Mouse (Mus musculus) heart, adult 2 months (tissue): Measurements from ENCODE around the gene Capn7. TPM values are rescaled to one million over a fixed set of nuclear protein-coding genes. Genes with fewer than 3 reads are reported as not detected.

ENCODE experiments used
- DNase-seq, 2 experiments: peaks; one replicate each; pipeline ENCODE4 v3.0.0; 2021
- H3K27ac ChIP-seq: fragments of 200-600 bp; 2 replicates; pipeline ENCODE4 v1.8.1; 2022
- H3K27me3 ChIP-seq: fragments of 200-500 bp; 2 replicates; pipeline ENCODE4 v1.6.1; 2012; ENCODE audit warnings: mild to moderate bottlenecking, low read length, inconsistent platforms, mixed read lengths; ENCODE audit not compliant: control insufficient read depth, insufficient read depth
- H3K36me3 ChIP-seq: fragments of 200-500 bp; 2 replicates; pipeline ENCODE4 v1.6.1; 2012; ENCODE audit warnings: low read length, inconsistent platforms; ENCODE audit not compliant: control insufficient read depth, insufficient read depth
- H3K4me1 ChIP-seq: fragments of 200-500 bp; 2 replicates; pipeline ENCODE4 v1.6.1; 2011; ENCODE audit warnings: low read length; ENCODE audit not compliant: control insufficient read depth, insufficient read depth
- H3K4me3 ChIP-seq: fragments of 200-600 bp; 2 replicates; pipeline ENCODE4 v1.8.1; 2022
- H3K79me2 ChIP-seq: fragments of 200-500 bp; replicated peaks from 2 replicates; pipeline ENCODE4 v1.6.1; 2012; ENCODE audit warnings: mild to moderate bottlenecking, inconsistent platforms, low read length, moderate library complexity, mixed read lengths; ENCODE audit not compliant: control insufficient read depth, insufficient read depth
- H3K9ac ChIP-seq: fragments of 200-500 bp; 2 replicates; pipeline ENCODE4 v1.6.1; 2012; ENCODE audit warnings: low read depth, mild to moderate bottlenecking, control low read depth, inconsistent platforms, low read length, mixed read lengths
- CTCF ChIP-seq: fragments of 200-600 bp; IDR thresholded peaks from 2 replicates; pipeline ENCODE4 v1.8.1; 2022; ENCODE audit warnings: antibody characterized with exemption, mild to moderate bottlenecking, moderate library complexity
- EP300 ChIP-seq: fragments of 200-500 bp; IDR thresholded peaks from 2 replicates; pipeline ENCODE4 v1.6.1; 2011; ENCODE audit warnings: low read depth, low read length, control low read depth; ENCODE audit not compliant: insufficient read depth
- POLR2A ChIP-seq: fragments of 200-500 bp; IDR thresholded peaks from 2 replicates; pipeline ENCODE4 v1.6.1; 2011; ENCODE audit warnings: mild to moderate bottlenecking, low read depth, low read length, control low read depth; ENCODE audit not compliant: insufficient read depth
- WGBS: fragments of 180-500 bp; shearing (Covaris S2); methylation state at CpG from one replicate; pipeline ENCODE4 v1.1.7; 2018; 5-methylcytosine and 5-hydroxymethylcytosine counted together
- intact Hi-C: fragments of 180-260 bp; cut with DNase I; formaldehyde crosslinking; loops from one replicate; pipeline ENCODE4 v1.15.1; 2025
- polyA plus RNA-seq: library from polyadenylated mRNA; depleted of rRNA; stranded (reverse); fragments of >200 nt; gene quantifications from 2 replicates; pipeline ENCODE4 v1.2.3, GENCODE M21; 2012
- total RNA-seq, 2 experiments: library from RNA; stranded (reverse); gene quantifications; 2 replicates each; pipeline ENCODE4 v1.2.3; 2021

Gene Capn7
- total and polyA plus RNA-seq, 3 experiments, result 15.3 to 32.5 (median 29.6) TPM

DNA sequence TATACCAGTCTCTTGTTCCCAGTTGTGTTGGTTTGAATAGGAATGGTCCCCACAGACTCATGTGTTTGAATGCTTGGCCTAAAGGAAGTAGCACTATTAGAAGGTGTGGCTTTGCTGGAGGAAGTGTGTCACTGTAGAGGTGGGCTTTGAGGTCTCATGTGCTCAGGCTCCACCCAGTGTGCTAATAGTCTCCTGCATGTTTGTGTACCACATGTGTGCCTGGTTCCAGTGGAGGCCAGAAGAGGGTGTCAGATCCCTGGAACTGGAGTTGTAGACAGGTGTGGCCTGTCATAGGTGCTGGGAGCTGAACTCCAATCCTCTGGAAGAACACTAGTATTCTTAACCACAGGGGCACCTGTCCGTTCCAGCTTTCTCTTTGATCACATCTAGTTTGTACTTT, 9.2 kb upstream of the Capn7 start:
- DNase-seq, result peak in 1 of 2 experiments; percentile 10
- H3K79me2 ChIP-seq, result no peaks in the 10 kb centered on the region
- intact Hi-C loops, result loop anchor here (5.0 kb wide), 1 partner anchor 55 kb away; no protein-coding TSS in a partner anchor
- H3K27me3 ChIP-seq, result no peaks in the 10 kb centered on the region
- H3K9ac ChIP-seq, result no peak overlapping the region
- no peak overlapping the region for H3K27ac ChIP-seq
- WGBS, result 92% methylated on average over 1 of the region's 1 CpGs
- no peak overlapping the region for H3K4me3 ChIP-seq
- H3K36me3 ChIP-seq, result no peaks in the 10 kb centered on the region
- TF ChIP-seq EP300 (no peak), CTCF (no peak), POLR2A (no peak)
- H3K4me1 ChIP-seq, result peaks cover 3% of the 10 kb centered on the region; the same call in 1 of the 2 replicates

DNA sequence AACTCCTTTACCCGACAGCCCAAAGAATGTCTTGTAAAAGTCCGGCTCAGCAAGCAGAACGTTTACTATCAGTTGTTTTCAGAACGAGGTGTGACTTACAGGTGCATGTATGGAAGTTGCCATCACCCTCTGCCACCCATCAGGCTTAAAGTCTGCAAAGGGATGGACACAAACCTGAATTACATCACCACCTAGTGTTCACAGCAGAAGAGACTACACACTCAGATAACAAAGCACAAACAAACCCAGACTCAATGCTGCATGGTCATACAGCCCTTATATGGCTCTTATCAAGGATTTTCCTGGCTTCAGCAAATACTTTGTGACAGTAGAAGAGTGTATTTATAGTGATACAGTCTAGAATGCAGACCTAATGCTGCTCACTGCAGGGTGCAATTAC, 8.8 kb upstream of the Capn7 start:
- DNase-seq, result no peak
- Histone ChIP-seq H3K36me3 (no peaks in the 10 kb centered on the region), H3K79me2 (no peaks in the 10 kb centered on the region), H3K27me3 (no peaks in the 10 kb centered on the region), H3K4me1 (peaks cover 3% of the 10 kb centered on the region; the same call in 1 of the 2 replicates), H3K27ac (no peak overlapping the region), H3K9ac (no peak overlapping the region), H3K4me3 (no peak overlapping the region)
- 44% methylated on average over 4 of the region's 4 CpGs for WGBS
- intact Hi-C loops, result loop anchor here (5.0 kb wide), 1 partner anchor 55 kb away; no protein-coding TSS in a partner anchor
- TF ChIP-seq EP300 (no peak), POLR2A (no peak), CTCF (peak; percentile 33)

DNA sequence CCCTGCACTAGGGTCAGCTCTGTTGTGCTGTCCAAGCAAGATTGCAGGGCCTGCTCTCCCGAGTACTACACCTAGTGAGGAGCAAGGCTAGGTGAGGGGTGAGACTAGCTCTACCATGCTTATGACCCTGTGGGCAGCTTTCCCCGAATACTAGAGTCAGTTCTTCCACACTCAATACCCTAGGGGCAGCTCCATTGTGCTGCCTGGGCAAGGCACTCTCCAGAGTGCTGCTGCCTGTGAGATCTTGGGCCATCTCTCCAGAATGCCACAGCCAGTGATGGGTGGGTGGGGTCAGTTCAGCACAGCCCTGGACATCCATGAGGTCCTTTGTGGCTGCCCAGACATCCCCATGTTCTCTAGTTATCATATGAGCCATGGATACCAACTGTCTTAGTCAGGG, 6.7 kb upstream of the Capn7 start:
- H3K4me1 ChIP-seq, result no peaks in the 10 kb centered on the region
- intact Hi-C loops, result loop anchor here (5.0 kb wide), 1 partner anchor 57 kb away; no protein-coding TSS in a partner anchor
- DNase-seq, result peak in 1 of 2 experiments; percentile 13
- no peak for TF ChIP-seq EP300
- TF ChIP-seq POLR2A, result no peak
- no peak for TF ChIP-seq CTCF
- H3K36me3 ChIP-seq, result no peaks in the 10 kb centered on the region
- no peak overlapping the region for H3K9ac ChIP-seq
- no peak overlapping the region for H3K4me3 ChIP-seq
- no peak overlapping the region for H3K27ac ChIP-seq
- H3K27me3 ChIP-seq, result no peaks in the 10 kb centered on the region
- no peaks in the 10 kb centered on the region for H3K79me2 ChIP-seq
- 44% methylated on average over 2 of the region's 2 CpGs for WGBS

DNA sequence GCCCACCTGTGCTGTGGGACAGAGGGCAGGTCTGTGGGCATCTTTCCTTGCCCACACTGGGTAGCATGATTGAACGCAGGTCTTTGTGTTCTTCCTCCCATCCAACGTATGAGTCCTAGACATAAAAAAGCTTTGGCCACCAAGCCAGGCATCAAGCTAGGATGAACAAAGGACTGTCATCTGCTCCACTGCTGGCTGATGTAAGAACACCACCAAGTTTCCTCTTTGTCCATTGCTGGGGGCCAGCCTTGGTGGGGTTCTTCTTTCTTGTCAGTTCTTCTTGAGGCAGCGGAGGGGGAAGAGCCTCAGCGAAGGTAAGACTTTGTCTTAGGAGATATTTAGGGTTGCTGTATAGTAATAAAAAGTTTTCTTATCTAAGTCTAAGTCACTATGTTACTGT, 5.5 kb upstream of the Capn7 start:
- no peaks in the 10 kb centered on the region for H3K4me1 ChIP-seq
- TF ChIP-seq CTCF (no peak), POLR2A (no peak), EP300 (no peak)
- H3K4me3 ChIP-seq, result no peak overlapping the region
- intact Hi-C loops, result no loop called here
- WGBS, result 87% methylated on average over 4 of the region's 4 CpGs
- no peak overlapping the region for H3K27ac ChIP-seq
- peak in 1 of 2 experiments; percentile 10 for DNase-seq
- H3K79me2 ChIP-seq, result no peaks in the 10 kb centered on the region
- H3K9ac ChIP-seq, result no peak overlapping the region
- no peaks in the 10 kb centered on the region for H3K27me3 ChIP-seq
- no peaks in the 10 kb centered on the region for H3K36me3 ChIP-seq

DNA sequence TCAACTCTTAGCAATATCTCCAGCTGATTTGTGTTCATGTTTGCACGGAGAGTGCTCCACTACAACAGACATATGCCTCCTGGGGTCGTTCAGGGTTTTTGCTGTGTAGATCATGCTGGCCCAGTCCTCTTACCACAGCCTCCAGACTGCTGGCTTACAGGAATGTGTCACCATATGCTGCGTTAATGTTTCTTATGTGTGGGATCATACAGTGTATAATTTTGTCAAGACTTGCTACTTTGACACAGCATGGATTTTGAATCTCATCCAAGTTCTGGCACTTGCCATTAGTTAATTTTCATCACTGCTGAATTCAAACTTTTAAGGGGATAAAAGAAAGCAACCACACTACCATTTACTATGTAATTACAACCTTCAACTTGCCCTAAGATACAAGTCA, 673 bp upstream of the Capn7 start:
- Histone ChIP-seq H3K27me3 (no peaks in the 10 kb centered on the region), H3K36me3 (peaks cover 2% of the 10 kb centered on the region; the same call in 1 of the 2 replicates), H3K9ac (no peak overlapping the region), H3K4me1 (peaks cover 1% of the 10 kb centered on the region; the same call in 1 of the 2 replicates), H3K4me3 (peak overlapping the region; percentile 97), H3K27ac (peak overlapping the region; percentile 93), H3K79me2 (peaks cover 2% of the 10 kb centered on the region; the same call in 1 of the 2 replicates)
- TF ChIP-seq CTCF, result no peak
- intact Hi-C loops, result loop anchor here (5.0 kb wide), 2 partner anchors 83 to 128 kb away; partner anchors contain the start of genes Bap1, Phf7 and Tnnc1
- WGBS, result 53% methylated on average over 3 of the region's 3 CpGs
- no peak for DNase-seq

DNA sequence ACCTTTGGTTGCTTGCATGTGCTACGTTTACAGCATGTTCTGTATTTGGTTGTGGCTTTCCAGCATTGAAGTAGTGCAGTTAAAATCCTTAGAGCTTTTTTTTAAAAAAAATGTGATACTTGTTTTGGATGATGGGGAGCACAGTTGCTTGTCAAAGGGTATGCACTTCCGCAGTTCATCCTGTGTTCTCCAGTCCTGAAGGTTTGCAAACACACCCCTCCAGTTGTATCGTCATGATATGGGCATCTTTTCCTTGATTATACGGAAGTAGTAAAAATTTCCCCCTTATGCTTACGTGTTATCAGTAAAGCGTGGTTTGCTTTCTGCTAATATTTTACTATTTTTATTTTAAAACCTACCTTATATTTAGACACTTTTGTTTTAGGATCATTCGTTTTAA, 968 bp downstream of the Capn7 start:
- intact Hi-C loops, result loop anchor here (5.0 kb wide), 2 partner anchors 85 to 130 kb away; partner anchors contain the start of genes Bap1, Phf7 and Tnnc1

More for the DNA sequence above, 968 bp downstream of the Capn7 start:
- Histone ChIP-seq H3K27me3 (no peaks in the 10 kb centered on the region), H3K9ac (peak overlapping the region; percentile 38; the same call in 1 of the 2 replicates), H3K4me3 (peak overlapping the region; percentile 97), H3K4me1 (peaks cover 1% of the 10 kb centered on the region; the same call in 1 of the 2 replicates), H3K79me2 (peaks cover 2% of the 10 kb centered on the region; the same call in 1 of the 2 replicates), H3K27ac (peak overlapping the region; percentile 93), H3K36me3 (peaks cover 2% of the 10 kb centered on the region)
- DNase-seq, result no peak
- 11% methylated on average over 7 of the region's 7 CpGs for WGBS
- TF ChIP-seq POLR2A (no peak), CTCF (no peak), EP300 (no peak)
